ENCODE assay signal across 19 mouse cellular contexts in genomic region chr6:97595218-97595617, GRCm38 (mm10). TPM values are rescaled to one million over a fixed set of nuclear protein-coding genes. Genes with fewer than 3 reads are reported as not detected.
DNase-seq lines count a peak whose midpoint lies in the region; ATAC-seq and TF ChIP-seq lines count a peak whose summit lies in the region.
"Had no signal": no experiment of that assay in that cellular context is flagged by ENCODE, and none has a peak within 500 bp of the region (broad histone marks: within the 10 kb centered on the region; RNA-seq: fewer than 3 reads in every experiment).

No protein-coding gene starts in this region.

- no peak overlapping the region for H3K4me3 ChIP-seq in forebrain, embryonic 14.5 days (ENCODE audit: low read depth, low read length)
- H3K4me3 ChIP-seq in forebrain, embryonic 10.5 days = no peak overlapping the region
- H3K4me3 ChIP-seq in midbrain, embryonic 11.5 days (ENCODE audit: low read depth, low read length) = no peak overlapping the region
- H3K4me3 ChIP-seq in midbrain, embryonic 15.5 days = no peak overlapping the region
- no peak overlapping the region for H3K4me3 ChIP-seq in hindbrain, postnatal 0 days (ENCODE audit: low read length)
- no peak overlapping the region for H3K4me3 ChIP-seq in kidney, embryonic 15.5 days (replicated peaks)
- H3K4me3 ChIP-seq: erythroblast, embryonic 14.5 days; midbrain, embryonic 12.5 days had no signal

- no peak for ATAC-seq in forebrain, embryonic 14.5 days
- ATAC-seq in midbrain, embryonic 11.5 days (ENCODE audit: low FRiP score) = 0 out of 2 replicates have a peak, but pooled peaks have one; percentile 42
- ATAC-seq in midbrain, embryonic 15.5 days (replicated peaks) = no peak
- peak; percentile 55; the same call in 1 of the 2 replicates for ATAC-seq in hindbrain, postnatal 0 days
- no peak for ATAC-seq in kidney, embryonic 15.5 days (replicated peaks; ENCODE audit: low FRiP score)
- ATAC-seq: activated CD4-positive, CD25-positive, alpha-beta regulatory T cell, adult 4 months; liver, postnatal 0 days; Patski had no signal

- no peaks in the 10 kb centered on the region for H3K9me3 ChIP-seq in forebrain, embryonic 14.5 days (replicated peaks; ENCODE audit: control insufficient read depth, low read length)
- no peaks in the 10 kb centered on the region for H3K9me3 ChIP-seq in forebrain, embryonic 10.5 days
- H3K9me3 ChIP-seq in midbrain, embryonic 11.5 days (ENCODE audit: control insufficient read depth, low read length) = no peaks in the 10 kb centered on the region
- no peaks in the 10 kb centered on the region for H3K9me3 ChIP-seq in midbrain, embryonic 15.5 days
- H3K9me3 ChIP-seq in hindbrain, postnatal 0 days (ENCODE audit: low read length) = no peaks in the 10 kb centered on the region
- no peaks in the 10 kb centered on the region for H3K9me3 ChIP-seq in kidney, embryonic 15.5 days (replicated peaks)
- H3K9me3 ChIP-seq: midbrain, embryonic 12.5 days had no signal

- no peaks in the 10 kb centered on the region for H3K36me3 ChIP-seq in forebrain, embryonic 14.5 days (ENCODE audit: control insufficient read depth, insufficient read depth, low read length)
- H3K36me3 ChIP-seq in forebrain, embryonic 10.5 days (replicated peaks) = no peaks in the 10 kb centered on the region
- H3K36me3 ChIP-seq in midbrain, embryonic 11.5 days (ENCODE audit: control insufficient read depth, insufficient read depth, low read length) = no peaks in the 10 kb centered on the region
- no peaks in the 10 kb centered on the region for H3K36me3 ChIP-seq in midbrain, embryonic 15.5 days (replicated peaks)
- no peaks in the 10 kb centered on the region for H3K36me3 ChIP-seq in hindbrain, postnatal 0 days (ENCODE audit: insufficient read depth, low read length)
- H3K36me3 ChIP-seq in kidney, embryonic 15.5 days = no peaks in the 10 kb centered on the region
- H3K36me3 ChIP-seq: midbrain, embryonic 12.5 days had no signal

- no peaks in the 10 kb centered on the region for H3K27me3 ChIP-seq in forebrain, embryonic 14.5 days (replicated peaks; ENCODE audit: control insufficient read depth, insufficient read depth, low read length)
- no peaks in the 10 kb centered on the region for H3K27me3 ChIP-seq in forebrain, embryonic 10.5 days (ENCODE audit: poor library complexity, severe bottlenecking)
- H3K27me3 ChIP-seq in midbrain, embryonic 11.5 days (ENCODE audit: control insufficient read depth, insufficient read depth, low read length) = no peaks in the 10 kb centered on the region
- H3K27me3 ChIP-seq in midbrain, embryonic 15.5 days (replicated peaks) = no peaks in the 10 kb centered on the region
- no peaks in the 10 kb centered on the region; the same call in 1 of the 2 replicates for H3K27me3 ChIP-seq in hindbrain, postnatal 0 days (ENCODE audit: insufficient read depth, low read length)
- H3K27me3 ChIP-seq in kidney, embryonic 15.5 days = no peaks in the 10 kb centered on the region
- H3K27me3 ChIP-seq: midbrain, embryonic 12.5 days had no signal

- 60% methylated on average over 3 of the region's 3 CpGs for WGBS in forebrain, embryonic 14.5 days
- 65% methylated on average over 3 of the region's 3 CpGs for WGBS in forebrain, embryonic 10.5 days
- WGBS in midbrain, embryonic 11.5 days = 63% methylated on average over 3 of the region's 3 CpGs
- 48% methylated on average over 3 of the region's 3 CpGs for WGBS in midbrain, embryonic 15.5 days
- 21% methylated on average over 3 of the region's 3 CpGs for WGBS in hindbrain, postnatal 0 days
- WGBS in kidney, embryonic 15.5 days = 39% methylated on average over 3 of the region's 3 CpGs

- no peak overlapping the region for H3K9ac ChIP-seq in forebrain, embryonic 14.5 days (ENCODE audit: low read length)
- H3K9ac ChIP-seq in midbrain, embryonic 11.5 days (ENCODE audit: low read length) = no peak overlapping the region
- H3K9ac ChIP-seq in midbrain, embryonic 15.5 days = no peak overlapping the region
- no peak overlapping the region for H3K9ac ChIP-seq in hindbrain, postnatal 0 days (replicated peaks; ENCODE audit: low read length)
- H3K9ac ChIP-seq in kidney, embryonic 15.5 days = no peak overlapping the region
- H3K9ac ChIP-seq: liver, postnatal 0 days; midbrain, embryonic 12.5 days had no signal

- no peak for TF ChIP-seq CTCF in hindbrain, postnatal 0 days (IDR thresholded peaks at IDR 0.05; ENCODE audit: low read depth)

- no peaks in the 10 kb centered on the region for H3K4me1 ChIP-seq in forebrain, embryonic 14.5 days (ENCODE audit: control insufficient read depth, insufficient read depth, low read length)
- H3K4me1 ChIP-seq in forebrain, embryonic 10.5 days = peaks cover 12% of the 10 kb centered on the region
- peaks cover 3% of the 10 kb centered on the region; the same call in 1 of the 2 replicates for H3K4me1 ChIP-seq in midbrain, embryonic 11.5 days (ENCODE audit: control insufficient read depth, insufficient read depth, low read length)
- H3K4me1 ChIP-seq in midbrain, embryonic 15.5 days = no peaks in the 10 kb centered on the region
- H3K4me1 ChIP-seq in hindbrain, postnatal 0 days (ENCODE audit: insufficient read depth, low read length) = no peaks in the 10 kb centered on the region
- H3K4me1 ChIP-seq in kidney, embryonic 15.5 days = no peaks in the 10 kb centered on the region

- no peak overlapping the region for H3K27ac ChIP-seq in forebrain, embryonic 14.5 days (ENCODE audit: low read depth, low read length)
- no peak overlapping the region for H3K27ac ChIP-seq in forebrain, embryonic 10.5 days
- H3K27ac ChIP-seq in midbrain, embryonic 11.5 days (ENCODE audit: low read depth, low read length) = no peak overlapping the region
- H3K27ac ChIP-seq in midbrain, embryonic 15.5 days = no peak overlapping the region
- H3K27ac ChIP-seq in hindbrain, postnatal 0 days = no peak overlapping the region
- no peak overlapping the region for H3K27ac ChIP-seq in kidney, embryonic 15.5 days
- H3K27ac ChIP-seq: midbrain, embryonic 12.5 days had no signal

- no peak overlapping the region for H3K4me2 ChIP-seq in forebrain, embryonic 14.5 days (ENCODE audit: low read length)
- H3K4me2 ChIP-seq in midbrain, embryonic 11.5 days = no peak overlapping the region
- no peak overlapping the region for H3K4me2 ChIP-seq in midbrain, embryonic 15.5 days
- H3K4me2 ChIP-seq in hindbrain, postnatal 0 days (ENCODE audit: low read depth, low read length) = no peak overlapping the region
- H3K4me2 ChIP-seq in kidney, embryonic 15.5 days = no peak overlapping the region
- H3K4me2 ChIP-seq: midbrain, embryonic 12.5 days had no signal

- DNase-seq in forebrain, embryonic 14.5 days (ENCODE audit: low spot score) = peak; percentile 36
- DNase-seq in forebrain, embryonic 10.5 days (ENCODE audit: extremely low spot score, low spot score) = no peak
- peak; percentile 37 for DNase-seq in midbrain, embryonic 11.5 days (ENCODE audit: low spot score, missing footprints)
- peak; percentile 61 for DNase-seq in hindbrain, postnatal 0 days (ENCODE audit: low spot score)
- DNase-seq in kidney, postnatal 25 days = no peak
- DNase-seq: adrenal gland, postnatal 25 days; cerebellum, adult 9-11 months; gastrocnemius, postnatal 14 days; kidney, adult 2 months; liver; liver, postnatal 0 days; right cerebral cortex, adult 18-20 months had no signal

RNA-seq across cellular contexts. Expression of gene Frmd4b, which starts 22.1 kb away (rescaled TPM):
- polyA plus RNA-seq in forebrain, embryonic 14.5 days (2014; fragmentation: Nextera tagmentation; extraction: Ambion mirVana) = 38.2 and 39.9 TPM in 2 replicates
- polyA plus RNA-seq in forebrain, embryonic 10.5 days (2016; fragmentation: Nextera tagmentation; extraction: Ambion mirVana) = 19.6 and 21.2 TPM in 2 replicates
- 31.9 and 34.0 TPM in 2 replicates for polyA plus RNA-seq in midbrain, embryonic 11.5 days (2014; fragmentation: Nextera tagmentation; extraction: Ambion mirVana)
- polyA plus RNA-seq in midbrain, embryonic 15.5 days (2015; fragmentation: Nextera tagmentation; extraction: Ambion mirVana) = 16.9 and 19.9 TPM in 2 replicates
- total RNA-seq in hindbrain, postnatal 0 days (2014; rRNA removed) = 20.2 and 28.7 TPM in 2 replicates
- polyA plus RNA-seq in hindbrain, postnatal 0 days (2015; fragmentation: Nextera tagmentation; extraction: Ambion mirVana) = 12.6 and 13.7 TPM in 2 replicates
- 15.2 and 16.2 TPM in 2 replicates for polyA plus RNA-seq in kidney, embryonic 15.5 days (2015; fragmentation: Nextera tagmentation; extraction: Ambion mirVana)
- polyA plus RNA-seq: C2C12; erythroblast, embryonic 14.5 days had no signal

Comparison
In these comparisons a context has a peak if more than half of its experiments do, and no peak if none do; other contexts are left out.
1. ATAC-seq: peak in midbrain, embryonic 11.5 days (single experiment) and hindbrain, postnatal 0 days (single experiment); none in forebrain, embryonic 14.5 days (single experiment), midbrain, embryonic 15.5 days (single experiment) and kidney, embryonic 15.5 days (single experiment).
2. DNase-seq: peak in forebrain, embryonic 14.5 days (single experiment), midbrain, embryonic 11.5 days (single experiment) and hindbrain, postnatal 0 days (single experiment); none in forebrain, embryonic 10.5 days (single experiment) and kidney, postnatal 25 days (0 of 2).